Mouse (Mus musculus): Measurements from ENCODE around the gene Slc25a29.

GRCm38 (mm10) chr12:108780108-108780877 lies 55.4 kb downstream of the Slc25a29 start:
- TF ChIP-seq POLR2A (IDR thresholded peaks at IDR 0.05; ENCODE audit: low read depth, low read length) (no peak), CTCF (IDR thresholded peaks at IDR 0.05; ENCODE audit: borderline replicate concordance, insufficient read depth, low read length) (no peak)

Measured in embryonic fibroblast, embryonic 13.5 days (primary cell).